Mouse (Mus musculus): ENCODE results near the gene Rptor. TPM values are rescaled to one million over a fixed set of nuclear protein-coding genes. Genes with fewer than 3 reads are reported as not detected.

Rptor gene
- polyA plus RNA-seq, 1 experiment from 2014 or later: 3.1 TPM

GRCm38 (mm10) chr11:119848189-119848588 is 245.5 kb downstream of the Rptor start:
- Histone ChIP-seq H3K9me3 (ENCODE audit: low read length) (no peaks in the 10 kb centered on the region), H3K4me3 (ENCODE audit: low read depth, low read length) (no peak overlapping the region), H3K4me2 (ENCODE audit: low read depth, low read length) (no peak overlapping the region), H3K27ac (ENCODE audit: low read depth) (no peak overlapping the region), H3K36me3 (replicated peaks; ENCODE audit: insufficient read depth, low read length) (peaks cover 25% of the 10 kb centered on the region), H3K27me3 (ENCODE audit: insufficient read depth, low read length) (no peaks in the 10 kb centered on the region), H3K4me1 (ENCODE audit: insufficient read depth) (no peaks in the 10 kb centered on the region), H3K9ac (replicated peaks) (no peak overlapping the region)
- ATAC-seq: no peak
- WGBS (ENCODE audit: insufficient replicate concordance): 81% methylated on average over 5 of the region's 5 CpGs
- TF ChIP-seq CTCF (IDR thresholded peaks at IDR 0.05; ENCODE audit: low read depth): no peak
- no peak for TF ChIP-seq EP300 (IDR thresholded peaks at IDR 0.05; ENCODE audit: low read depth)
- DNase-seq: no peak

GRCm38 (mm10) chr11:119855999-119856398 is 253.3 kb downstream of the Rptor start:
- Histone ChIP-seq H3K9ac (replicated peaks) (no peak overlapping the region), H3K4me2 (ENCODE audit: low read depth, low read length) (no peak overlapping the region)
- no peak for DNase-seq

DNA sequence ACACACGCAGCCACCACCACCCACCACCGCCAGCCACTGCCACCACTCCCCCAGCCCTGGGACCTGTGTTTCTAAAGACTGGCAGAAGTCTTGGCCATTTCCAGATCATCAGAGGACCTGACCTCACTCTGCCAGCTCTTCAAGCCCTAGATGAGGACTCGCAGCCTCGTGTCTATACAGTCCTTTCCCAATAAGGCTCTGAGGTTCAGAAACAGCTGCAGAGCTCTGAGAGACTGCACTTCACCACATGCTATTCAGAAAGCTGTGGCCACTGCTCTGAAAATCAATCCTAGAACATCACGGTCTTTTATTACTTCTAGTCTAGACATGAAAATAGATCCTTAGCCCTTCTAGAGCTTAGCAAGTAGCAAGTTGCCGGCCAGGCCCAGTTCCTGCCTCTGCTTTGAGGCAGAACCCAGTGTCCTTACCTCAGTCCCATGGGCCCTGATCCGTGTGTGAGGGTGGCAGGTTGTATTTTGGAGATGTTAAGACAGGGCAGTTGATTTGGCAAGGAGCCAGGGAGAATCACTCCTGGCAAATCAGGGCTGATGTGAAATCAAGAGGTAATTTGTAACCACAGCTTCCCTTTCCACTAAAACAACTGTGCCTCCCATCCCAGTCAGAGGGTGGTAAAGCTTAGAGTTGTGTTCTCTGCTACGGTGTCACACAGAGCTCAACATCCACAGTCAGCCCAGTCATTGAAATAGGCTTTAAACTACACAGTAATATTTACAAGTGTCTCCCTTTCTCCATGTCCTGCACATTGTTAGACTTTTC is 260.0 kb downstream of the Rptor start:
- H3K4me3 ChIP-seq (ENCODE audit: low read depth, low read length): no peak overlapping the region
- no peak overlapping the region for H3K4me2 ChIP-seq (ENCODE audit: low read depth, low read length)
- no peak overlapping the region for H3K27ac ChIP-seq (ENCODE audit: low read depth)
- ATAC-seq (peak; percentile 28; the same call in 1 of the 2 replicates), DNase-seq (no peak)
- H3K36me3 ChIP-seq (replicated peaks; ENCODE audit: insufficient read depth, low read length): peaks cover 26% of the 10 kb centered on the region
- no peak overlapping the region for H3K9ac ChIP-seq (replicated peaks)
- 77% methylated on average over 8 of the region's 8 CpGs for WGBS (ENCODE audit: insufficient replicate concordance)
- H3K4me1 ChIP-seq (ENCODE audit: insufficient read depth): no peaks in the 10 kb centered on the region
- no peaks in the 10 kb centered on the region for H3K27me3 ChIP-seq (ENCODE audit: insufficient read depth, low read length)
- no peaks in the 10 kb centered on the region for H3K9me3 ChIP-seq (ENCODE audit: low read length)
- TF ChIP-seq EP300 (IDR thresholded peaks at IDR 0.05; ENCODE audit: low read depth): no peak
- TF ChIP-seq CTCF (IDR thresholded peaks at IDR 0.05; ENCODE audit: low read depth): no peak

More at GRCm38 (mm10) chr11:119855999-119856398, 253.3 kb downstream of the Rptor start:
- peak; percentile 47; the same call in 1 of the 2 replicates for ATAC-seq
- Histone ChIP-seq H3K4me1 (ENCODE audit: insufficient read depth) (no peaks in the 10 kb centered on the region; the same call in 1 of the 2 replicates), H3K4me3 (ENCODE audit: low read depth, low read length) (no peak overlapping the region), H3K27ac (ENCODE audit: low read depth) (peak overlapping the region; percentile 46; the same call in 1 of the 2 replicates), H3K9me3 (ENCODE audit: low read length) (no peaks in the 10 kb centered on the region), H3K27me3 (ENCODE audit: insufficient read depth, low read length) (no peaks in the 10 kb centered on the region), H3K36me3 (replicated peaks; ENCODE audit: insufficient read depth, low read length) (peaks cover 41% of the 10 kb centered on the region)
- WGBS (ENCODE audit: insufficient replicate concordance): 42% methylated on average over 7 of the region's 7 CpGs
- TF ChIP-seq EP300 (IDR thresholded peaks at IDR 0.05; ENCODE audit: low read depth) (no peak), CTCF (IDR thresholded peaks at IDR 0.05; ENCODE audit: low read depth) (no peak)

GRCm38 (mm10) chr11:119863421-119863821 is 260.7 kb downstream of the Rptor start:
- no peak overlapping the region for H3K27ac ChIP-seq (ENCODE audit: low read depth)
- TF ChIP-seq EP300 (IDR thresholded peaks at IDR 0.05; ENCODE audit: low read depth): no peak
- no peak for TF ChIP-seq CTCF (IDR thresholded peaks at IDR 0.05; ENCODE audit: low read depth)
- WGBS (ENCODE audit: insufficient replicate concordance): 37% methylated on average over 10 of the region's 10 CpGs
- H3K9ac ChIP-seq (replicated peaks): no peak overlapping the region
- no peaks in the 10 kb centered on the region for H3K27me3 ChIP-seq (ENCODE audit: insufficient read depth, low read length)
- H3K9me3 ChIP-seq (ENCODE audit: low read length): no peaks in the 10 kb centered on the region
- no peaks in the 10 kb centered on the region for H3K4me1 ChIP-seq (ENCODE audit: insufficient read depth)
- 0 out of 2 replicates have a peak overlapping the region, but pooled peaks have one; percentile 1 for H3K4me2 ChIP-seq (ENCODE audit: low read depth, low read length)
- ATAC-seq (peak; percentile 71), DNase-seq (peak; percentile 53)
- no peak overlapping the region for H3K4me3 ChIP-seq (ENCODE audit: low read depth, low read length)
- peaks cover 23% of the 10 kb centered on the region for H3K36me3 ChIP-seq (replicated peaks; ENCODE audit: insufficient read depth, low read length)

- Histone ChIP-seq H3K4me2 (ENCODE audit: low read depth, low read length) (no peak overlapping the region), H3K9me3 (ENCODE audit: low read length) (no peaks in the 10 kb centered on the region), H3K36me3 (replicated peaks; ENCODE audit: insufficient read depth, low read length) (peaks cover 29% of the 10 kb centered on the region), H3K4me3 (ENCODE audit: low read depth, low read length) (no peak overlapping the region), H3K27ac (ENCODE audit: low read depth) (no peak overlapping the region), H3K27me3 (ENCODE audit: insufficient read depth, low read length) (no peaks in the 10 kb centered on the region), H3K4me1 (ENCODE audit: insufficient read depth) (no peaks in the 10 kb centered on the region), H3K9ac (replicated peaks) (no peak overlapping the region)
- TF ChIP-seq EP300 (IDR thresholded peaks at IDR 0.05; ENCODE audit: low read depth) (no peak), CTCF (IDR thresholded peaks at IDR 0.05; ENCODE audit: low read depth) (no peak)
- DNase-seq: no peak
- no peak for ATAC-seq
- WGBS (ENCODE audit: insufficient replicate concordance): 83% methylated on average over 6 of the region's 6 CpGs
These were observed 264.1 kb downstream of the Rptor start for GRCm38 (mm10) chr11:119866837-119867236.

GRCm38 (mm10) chr11:119868138-119868537 is 265.4 kb downstream of the Rptor start:
- Histone ChIP-seq H3K36me3 (replicated peaks; ENCODE audit: insufficient read depth, low read length) (peaks cover 35% of the 10 kb centered on the region), H3K4me3 (ENCODE audit: low read depth, low read length) (no peak overlapping the region), H3K9ac (replicated peaks) (no peak overlapping the region), H3K9me3 (ENCODE audit: low read length) (no peaks in the 10 kb centered on the region), H3K27ac (ENCODE audit: low read depth) (no peak overlapping the region), H3K4me1 (ENCODE audit: insufficient read depth) (no peaks in the 10 kb centered on the region), H3K4me2 (ENCODE audit: low read depth, low read length) (no peak overlapping the region), H3K27me3 (ENCODE audit: insufficient read depth, low read length) (no peaks in the 10 kb centered on the region)
- WGBS (ENCODE audit: insufficient replicate concordance): 71% methylated on average over 3 of the region's 3 CpGs
- ATAC-seq: no peak
- no peak for DNase-seq
- TF ChIP-seq CTCF (IDR thresholded peaks at IDR 0.05; ENCODE audit: low read depth) (no peak), EP300 (IDR thresholded peaks at IDR 0.05; ENCODE audit: low read depth) (no peak)

All from liver, postnatal 0 days (tissue).